Mouse (Mus musculus) urinary bladder, postnatal 14 days (tissue): ENCODE data around the gene Rbm18.
A peak's percentile ranks its signal among the peaks of the same experiment; 100 is the strongest.

Experiments
- DNase-seq: peaks from one replicate; pipeline ENCODE4 v3.0.0; 2021; ENCODE audit warnings: low spot score

Gene Rbm18

GRCm38 (mm10) chr2:36104956-36105741 is 31.4 kb downstream of the Rbm18 start, which contains the start of gene Lhx6:
Lhx6 (minus strand) TSS chr2:36105408.
- no peak for DNase-seq

- DNase-seq = no peak
Measured at GRCm38 (mm10) chr2:36104436-36104955, 32.1 kb downstream of the Rbm18 start.

GRCm38 (mm10) chr2:36103555-36104367 is 32.8 kb downstream of the Rbm18 start:
- no peak for DNase-seq

GRCm38 (mm10) chr2:36103069-36103554 is 33.5 kb downstream of the Rbm18 start:
- no peak for DNase-seq

- DNase-seq = no peak
Measured at GRCm38 (mm10) chr2:36102559-36102946, 34.0 kb downstream of the Rbm18 start.

- DNase-seq = no peak
Measured at GRCm38 (mm10) chr2:36101866-36102558, 34.6 kb downstream of the Rbm18 start.

GRCm38 (mm10) chr2:36099739-36100138 is 36.8 kb downstream of the Rbm18 start:
- DNase-seq = no peak

GRCm38 (mm10) chr2:36098021-36098420 is 38.6 kb downstream of the Rbm18 start:
- no peak for DNase-seq

GRCm38 (mm10) chr2:36097129-36097815 is 39.3 kb downstream of the Rbm18 start:
- DNase-seq = no peak

GRCm38 (mm10) chr2:36093914-36094475 is 42.6 kb downstream of the Rbm18 start:
- no peak for DNase-seq

GRCm38 (mm10) chr2:36093301-36093700 is 43.3 kb downstream of the Rbm18 start:
- no peak for DNase-seq

GRCm38 (mm10) chr2:36092748-36093147 is 43.8 kb downstream of the Rbm18 start:
- DNase-seq = no peak

- DNase-seq = peak; percentile 74
Measured at GRCm38 (mm10) chr2:36090853-36091741, 45.5 kb downstream of the Rbm18 start.

GRCm38 (mm10) chr2:36089190-36089589 is 47.4 kb downstream of the Rbm18 start:
- DNase-seq = no peak

GRCm38 (mm10) chr2:36085041-36085440 is 51.5 kb downstream of the Rbm18 start:
- no peak for DNase-seq

GRCm38 (mm10) chr2:36082802-36083580 is 53.6 kb downstream of the Rbm18 start:
- DNase-seq = no peak

GRCm38 (mm10) chr2:36081446-36081845 is 55.1 kb downstream of the Rbm18 start:
- DNase-seq = no peak

- DNase-seq = no peak
Measured at GRCm38 (mm10) chr2:36077160-36077761, 59.3 kb downstream of the Rbm18 start.

- DNase-seq = no peak
Measured at GRCm38 (mm10) chr2:36075210-36075609, 61.4 kb downstream of the Rbm18 start.
